Mouse (Mus musculus) midbrain, embryonic 15.5 days (tissue): ENCODE data around the gene Dvl1. TPM values are rescaled to one million over a fixed set of nuclear protein-coding genes. Genes with fewer than 3 reads are reported as not detected.

Experiments
- ATAC-seq: fragments of 200-750 bp; cut with Nextera tagmentation; replicated peaks from 2 replicates; pipeline ENCODE4 v1.8.0; 2017; ENCODE audit warnings: moderate TSS enrichment
- H3K27ac ChIP-seq: fragments of 300-500 bp; sonication (generic); 2 replicates; pipeline ENCODE4 v1.5.1; 2015; ENCODE audit warnings: mild to moderate bottlenecking, inconsistent platforms
- H3K27me3 ChIP-seq: fragments of 300-500 bp; sonication (generic); replicated peaks from 2 replicates; pipeline ENCODE4 v1.6.1; 2015; ENCODE audit warnings: inconsistent platforms
- H3K36me3 ChIP-seq: fragments of 300-500 bp; sonication (generic); replicated peaks from 2 replicates; pipeline ENCODE4 v1.6.1; 2015; ENCODE audit warnings: inconsistent platforms
- H3K4me1 ChIP-seq: fragments of 300-500 bp; sonication (generic); 2 replicates; pipeline ENCODE4 v1.6.1; 2015; ENCODE audit warnings: inconsistent platforms
- H3K4me2 ChIP-seq: fragments of 300-500 bp; sonication (generic); 2 replicates; pipeline ENCODE4 v1.6.1; 2015; ENCODE audit warnings: inconsistent platforms, mild to moderate bottlenecking, moderate library complexity
- H3K4me3 ChIP-seq: fragments of 300-500 bp; sonication (generic); 2 replicates; pipeline ENCODE4 v1.5.1; 2015; ENCODE audit warnings: mild to moderate bottlenecking, inconsistent platforms
- H3K9ac ChIP-seq: fragments of 300-500 bp; sonication (generic); 2 replicates; pipeline ENCODE4 v1.6.1; 2015; ENCODE audit warnings: mild to moderate bottlenecking, inconsistent platforms
- H3K9me3 ChIP-seq: fragments of 300-500 bp; sonication (generic); 2 replicates; pipeline ENCODE4 v1.6.1; 2016; ENCODE audit warnings: inconsistent platforms
- WGBS: fragments of 180-500 bp; shearing (Covaris S2); methylation state at CpG from one replicate; pipeline ENCODE4 v1.1.7; 2015; ENCODE audit warnings: mixed read lengths; 5-methylcytosine and 5-hydroxymethylcytosine counted together
- polyA plus RNA-seq: library from polyadenylated mRNA; unstranded; fragments of >200 nt; fragmentation: Nextera tagmentation; extraction: Ambion mirVana; gene quantifications from 2 replicates; pipeline ENCODE4 v1.2.1, GENCODE M21; 2015

The Dvl1 gene
- polyA plus RNA-seq, 1 experiment from 2014 or later: 30.9 TPM

- Histone ChIP-seq H3K4me3 (peak overlapping the region; percentile 58; the same call in 1 of the 2 replicates), H3K4me2 (peak overlapping the region; percentile 87), H3K4me1 (peaks cover 29% of the 10 kb centered on the region), H3K36me3 (0 out of 2 replicates have a peak, but pooled peaks cover 6% of the 10 kb centered on the region), H3K9me3 (no peaks in the 10 kb centered on the region), H3K27ac (peak overlapping the region; percentile 89), H3K9ac (no peak overlapping the region), H3K27me3 (no peaks in the 10 kb centered on the region)
- ATAC-seq: no peak
- WGBS: 56% methylated on average over 8 of the region's 8 CpGs
Observed at GRCm38 (mm10) chr4:155830596-155830995, 16.6 kb upstream of the Dvl1 start.

GRCm38 (mm10) chr4:155831205-155831766 lies 15.9 kb upstream of the Dvl1 start, which contains the start of gene Aurkaip1:
Gene Aurkaip1, plus strand, starts transcription at chr4:155831272.
- Histone ChIP-seq H3K9me3 (no peaks in the 10 kb centered on the region), H3K4me2 (peak within 1 kb of the TSS; percentile 87), H3K27me3 (no peaks in the 10 kb centered on the region), H3K27ac (peak within 1 kb of the TSS; percentile 89), H3K4me3 (peak within 1 kb of the TSS; percentile 58), H3K4me1 (peaks cover 29% of the 10 kb centered on the region), H3K9ac (peak within 1 kb of the TSS; percentile 72), H3K36me3 (0 out of 2 replicates have a peak, but pooled peaks cover 5% of the 10 kb centered on the region)
- peak; percentile 94 for ATAC-seq
- WGBS: under 1% methylated on average over 49 of the region's 49 CpGs

DNA sequence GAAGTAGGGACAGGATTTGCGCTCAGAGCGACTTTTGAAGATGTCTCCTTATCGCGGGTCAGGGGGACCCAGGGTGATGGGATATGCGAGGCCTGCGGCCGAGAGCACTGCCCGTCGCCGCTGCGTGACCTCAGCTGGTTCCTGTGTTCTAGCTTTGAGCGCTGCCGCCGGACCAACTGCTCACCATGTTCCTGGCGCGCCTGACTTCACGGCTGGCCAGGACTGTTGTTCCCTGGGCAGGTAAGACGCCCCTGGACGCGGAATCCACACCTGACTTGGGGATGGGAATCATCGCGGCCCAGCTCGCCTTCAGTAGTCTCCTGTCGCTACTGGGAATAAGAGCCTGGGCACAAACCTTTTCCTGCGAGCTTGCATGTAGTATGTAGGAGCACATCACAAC lies 15.4 kb upstream of the Dvl1 start:
- under 1% methylated on average over 25 of the region's 25 CpGs for WGBS
- H3K27ac ChIP-seq: peak overlapping the region; percentile 89
- peak overlapping the region; percentile 72 for H3K9ac ChIP-seq
- peak overlapping the region; percentile 87 for H3K4me2 ChIP-seq
- H3K9me3 ChIP-seq: no peaks in the 10 kb centered on the region
- peaks cover 29% of the 10 kb centered on the region for H3K4me1 ChIP-seq
- H3K27me3 ChIP-seq: no peaks in the 10 kb centered on the region
- ATAC-seq: no peak; the same call in 1 of the 2 replicates
- H3K4me3 ChIP-seq: peak overlapping the region; percentile 58
- 0 out of 2 replicates have a peak, but pooled peaks cover 5% of the 10 kb centered on the region for H3K36me3 ChIP-seq

GRCm38 (mm10) chr4:155832321-155832720 lies 14.9 kb upstream of the Dvl1 start:
- no peaks in the 10 kb centered on the region for H3K27me3 ChIP-seq
- no peaks in the 10 kb centered on the region for H3K9me3 ChIP-seq
- H3K27ac ChIP-seq: no peak overlapping the region
- no peak for ATAC-seq
- 57% methylated on average over 10 of the region's 10 CpGs for WGBS
- peaks cover 29% of the 10 kb centered on the region for H3K4me1 ChIP-seq
- peak overlapping the region; percentile 72 for H3K9ac ChIP-seq
- peak overlapping the region; percentile 58 for H3K4me3 ChIP-seq
- 0 out of 2 replicates have a peak, but pooled peaks cover 5% of the 10 kb centered on the region for H3K36me3 ChIP-seq
- peak overlapping the region; percentile 87 for H3K4me2 ChIP-seq

- H3K9ac ChIP-seq: no peak overlapping the region
- no peaks in the 10 kb centered on the region for H3K27me3 ChIP-seq
- H3K4me2 ChIP-seq: no peak overlapping the region
- WGBS: 87% methylated on average over 4 of the region's 4 CpGs
- H3K27ac ChIP-seq: no peak overlapping the region
- no peak for ATAC-seq
- H3K36me3 ChIP-seq: no peaks in the 10 kb centered on the region
- H3K4me1 ChIP-seq: peaks cover 29% of the 10 kb centered on the region
- H3K9me3 ChIP-seq: no peaks in the 10 kb centered on the region
- H3K4me3 ChIP-seq: no peak overlapping the region
Observed at GRCm38 (mm10) chr4:155833234-155833633, 14.0 kb upstream of the Dvl1 start.

DNA sequence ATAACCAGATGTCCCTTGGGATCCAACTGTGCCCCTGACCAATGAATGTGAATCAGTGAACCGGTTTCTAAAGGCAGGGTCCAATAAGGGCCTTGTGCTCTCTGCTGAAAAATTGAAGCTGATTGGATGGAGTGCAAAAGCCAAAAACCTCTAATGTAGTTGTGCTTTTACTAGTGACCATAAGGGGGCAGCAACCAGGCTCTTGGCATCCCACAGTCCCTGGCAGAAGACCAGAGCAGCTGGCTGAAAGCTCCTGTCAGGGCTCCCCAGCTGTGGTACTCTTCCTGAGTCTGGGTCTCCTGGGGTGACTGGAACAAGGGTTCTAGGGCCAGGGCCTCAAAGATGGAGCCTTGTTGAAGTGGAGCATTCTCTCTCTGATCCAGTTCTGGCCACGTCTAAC lies 13.4 kb upstream of the Dvl1 start:
- peaks cover 29% of the 10 kb centered on the region for H3K4me1 ChIP-seq
- no peak overlapping the region for H3K4me2 ChIP-seq
- 33% methylated on average over 2 of the region's 2 CpGs for WGBS
- peak overlapping the region; percentile 39; the same call in 1 of the 2 replicates for H3K27ac ChIP-seq
- H3K27me3 ChIP-seq: no peaks in the 10 kb centered on the region
- no peak overlapping the region for H3K4me3 ChIP-seq
- no peak overlapping the region for H3K9ac ChIP-seq
- 0 out of 2 replicates have a peak, but pooled peaks have one; percentile 16 for ATAC-seq
- H3K36me3 ChIP-seq: no peaks in the 10 kb centered on the region
- no peaks in the 10 kb centered on the region for H3K9me3 ChIP-seq

DNA sequence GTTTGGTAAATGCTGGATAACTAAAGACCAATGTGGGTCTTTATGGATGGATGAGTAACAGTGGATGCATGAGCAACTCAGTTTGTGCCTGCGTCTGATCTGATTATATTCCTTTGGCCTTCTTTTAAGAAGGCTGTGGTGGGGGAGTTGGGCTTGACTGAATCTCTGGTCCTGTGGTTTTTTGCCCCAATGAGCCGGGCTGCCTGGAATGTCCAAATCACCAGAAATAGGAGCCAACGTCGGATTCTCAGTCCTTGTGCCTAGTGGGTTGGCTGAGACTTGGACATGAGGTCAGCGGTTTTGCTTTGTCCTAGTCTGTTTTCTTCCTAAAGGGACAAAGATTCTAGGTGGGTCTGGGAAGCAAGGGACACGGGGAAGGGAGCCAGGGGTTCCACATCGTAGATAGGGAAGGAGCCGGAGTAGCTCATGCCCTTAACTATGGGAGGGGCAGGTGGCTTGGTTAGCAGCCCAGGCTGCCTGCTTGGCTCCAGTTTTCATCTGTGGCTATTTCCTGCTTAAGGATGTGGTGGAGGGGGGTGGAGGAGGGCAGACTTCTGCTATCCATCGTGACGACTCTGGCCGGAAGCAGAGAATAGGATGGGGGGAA lies 9.7 kb upstream of the Dvl1 start:
- no peak overlapping the region for H3K4me2 ChIP-seq
- H3K36me3 ChIP-seq: no peaks in the 10 kb centered on the region
- peaks cover 31% of the 10 kb centered on the region for H3K4me1 ChIP-seq
- peaks cover 19% of the 10 kb centered on the region for H3K27me3 ChIP-seq
- 82% methylated on average over 11 of the region's 11 CpGs for WGBS
- H3K27ac ChIP-seq: no peak overlapping the region
- no peak for ATAC-seq
- no peak overlapping the region for H3K4me3 ChIP-seq
- no peak overlapping the region for H3K9ac ChIP-seq
- H3K9me3 ChIP-seq: no peaks in the 10 kb centered on the region

GRCm38 (mm10) chr4:155838187-155839153 lies 8.7 kb upstream of the Dvl1 start:
- H3K9me3 ChIP-seq: no peaks in the 10 kb centered on the region
- no peaks in the 10 kb centered on the region for H3K36me3 ChIP-seq
- no peak overlapping the region for H3K4me2 ChIP-seq
- no peak overlapping the region for H3K9ac ChIP-seq
- WGBS: 55% methylated on average over 8 of the region's 8 CpGs
- H3K27ac ChIP-seq: no peak overlapping the region
- H3K27me3 ChIP-seq: peaks cover 22% of the 10 kb centered on the region
- no peak overlapping the region for H3K4me3 ChIP-seq
- no peak for ATAC-seq
- peaks cover 22% of the 10 kb centered on the region for H3K4me1 ChIP-seq

- ATAC-seq: peak; percentile 35; the same call in 1 of the 2 replicates
- Histone ChIP-seq H3K9me3 (no peaks in the 10 kb centered on the region), H3K27me3 (peaks cover 22% of the 10 kb centered on the region), H3K4me2 (peak within 1 kb of the TSS; percentile 44), H3K4me1 (peaks cover 14% of the 10 kb centered on the region; the same call in 1 of the 2 replicates), H3K27ac (peak within 1 kb of the TSS; percentile 17; the same call in 1 of the 2 replicates), H3K4me3 (peak within 1 kb of the TSS; percentile 20), H3K9ac (no peak within 1 kb of the TSS), H3K36me3 (no peaks in the 10 kb centered on the region)
- WGBS: 3% methylated on average over 16 of the region's 16 CpGs
Observed at GRCm38 (mm10) chr4:155839483-155839910, 7.7 kb upstream of the Dvl1 start, which contains the start of gene Mxra8. Gene Mxra8, plus strand, starts transcription at chr4:155839680.

GRCm38 (mm10) chr4:155840076-155841002 lies 6.9 kb upstream of the Dvl1 start:
- Histone ChIP-seq H3K4me1 (peaks cover 14% of the 10 kb centered on the region; the same call in 1 of the 2 replicates), H3K9me3 (no peaks in the 10 kb centered on the region), H3K4me3 (peak overlapping the region; percentile 28), H3K9ac (no peak overlapping the region), H3K36me3 (no peaks in the 10 kb centered on the region), H3K4me2 (peak overlapping the region; percentile 44), H3K27me3 (peaks cover 22% of the 10 kb centered on the region), H3K27ac (peak overlapping the region; percentile 17; the same call in 1 of the 2 replicates)
- WGBS: 8% methylated on average over 8 of the region's 8 CpGs
- ATAC-seq: 0 out of 2 replicates have a peak, but pooled peaks have one; percentile 16

- no peaks in the 10 kb centered on the region for H3K9me3 ChIP-seq
- H3K4me1 ChIP-seq: peaks cover 18% of the 10 kb centered on the region; the same call in 1 of the 2 replicates
- H3K36me3 ChIP-seq: no peaks in the 10 kb centered on the region
- H3K27me3 ChIP-seq: peaks cover 22% of the 10 kb centered on the region
- H3K9ac ChIP-seq: no peak overlapping the region
- peak overlapping the region; percentile 44 for H3K4me2 ChIP-seq
- ATAC-seq: 0 out of 2 replicates have a peak, but pooled peaks have one; percentile 22
- H3K27ac ChIP-seq: no peak overlapping the region
- under 1% methylated on average over 32 of the region's 32 CpGs for WGBS
- peak overlapping the region; percentile 28 for H3K4me3 ChIP-seq
Observed at GRCm38 (mm10) chr4:155841003-155841454, 6.2 kb upstream of the Dvl1 start.
